Mouse (Mus musculus) macrophage (primary cell): Measurements from ENCODE around the gene Klhdc4. TPM values are rescaled to one million over a fixed set of nuclear protein-coding genes. Genes with fewer than 3 reads are reported as not detected.
A peak's percentile ranks its signal among the peaks of the same experiment; 100 is the strongest.

Experiments used
- H3K27ac ChIP-seq: fragments of 350-480 bp; formaldehyde crosslinking; 2 replicates; pipeline ENCODE4 v1.9.0; 2021
- H3K36me3 ChIP-seq: fragments of 350-480 bp; formaldehyde crosslinking; 2 replicates; pipeline ENCODE4 v1.9.0; 2021; ENCODE audit errors: inconsistent target
- H3K4me3 ChIP-seq: fragments of 350-480 bp; formaldehyde crosslinking; 2 replicates; pipeline ENCODE4 v1.9.0; 2021; ENCODE audit errors: inconsistent target
- H3K79me2 ChIP-seq: fragments of 350-480 bp; formaldehyde crosslinking; 2 replicates; pipeline ENCODE4 v1.9.0; 2021; ENCODE audit errors: inconsistent target
- WGBS: methylation state at CpG from one replicate; pipeline ENCODE4 v1.1.7; 2026; ENCODE audit warnings: inconsistent platforms; ENCODE audit not compliant: missing documents; 5-methylcytosine and 5-hydroxymethylcytosine counted together
- polyA plus RNA-seq: library from polyadenylated mRNA; stranded (reverse); fragments of 250-400 nt; gene quantifications from 3 replicates; pipeline ENCODE4 v1.2.4, GENCODE M21; 2018; ENCODE audit warnings: inconsistent platforms

Gene Klhdc4
- polyA plus RNA-seq, 1 experiment from 2014 or later, result 18.7 TPM

DNA sequence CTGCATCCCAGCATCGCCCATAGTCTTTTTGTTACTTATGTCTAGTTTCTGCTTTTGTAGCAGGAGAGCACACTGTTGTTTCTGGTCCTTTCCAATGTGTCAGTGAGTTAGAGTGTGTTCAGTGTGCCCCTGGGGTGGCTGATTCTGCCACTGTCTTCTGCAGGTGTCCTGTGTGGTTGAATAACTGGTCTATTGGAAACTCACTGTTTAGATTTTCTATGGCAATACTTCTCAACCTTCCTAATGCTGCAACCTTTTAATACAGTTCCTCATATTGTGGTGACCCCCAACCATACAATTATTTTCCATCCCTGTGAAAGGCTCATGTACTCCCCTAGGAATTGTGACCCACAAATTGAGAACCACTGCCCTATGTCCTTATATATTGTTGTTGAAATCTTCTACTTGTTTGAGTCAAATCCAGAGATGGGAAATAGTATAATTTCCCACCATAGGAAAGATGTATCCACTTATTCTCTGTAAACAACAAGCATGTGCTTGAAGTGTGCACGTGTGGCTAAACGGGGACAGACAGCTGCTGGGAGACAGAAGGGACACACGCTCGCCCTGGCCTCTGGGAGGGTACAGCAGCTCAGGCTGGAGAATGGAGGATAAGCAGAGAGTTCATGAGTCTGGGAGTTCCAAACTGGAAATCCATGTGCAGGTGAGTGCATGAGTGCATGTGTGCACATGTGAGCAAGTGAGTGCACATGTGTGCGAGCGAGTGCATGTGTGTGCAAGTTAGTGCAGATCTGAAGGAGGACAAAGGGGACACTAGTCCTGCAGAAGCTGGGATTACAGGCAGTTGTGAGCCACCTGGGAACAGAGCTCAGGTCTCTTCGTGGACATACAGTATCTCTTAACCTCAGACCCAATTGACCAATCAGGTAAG is 12.9 kb upstream of the Klhdc4 start:
- no peaks in the 10 kb centered on the region for H3K79me2 ChIP-seq
- H3K36me3 ChIP-seq, result no peaks in the 10 kb centered on the region
- no peak overlapping the region for H3K27ac ChIP-seq
- 88% methylated on average over 8 of the region's 8 CpGs for WGBS
- no peak overlapping the region for H3K4me3 ChIP-seq

DNA sequence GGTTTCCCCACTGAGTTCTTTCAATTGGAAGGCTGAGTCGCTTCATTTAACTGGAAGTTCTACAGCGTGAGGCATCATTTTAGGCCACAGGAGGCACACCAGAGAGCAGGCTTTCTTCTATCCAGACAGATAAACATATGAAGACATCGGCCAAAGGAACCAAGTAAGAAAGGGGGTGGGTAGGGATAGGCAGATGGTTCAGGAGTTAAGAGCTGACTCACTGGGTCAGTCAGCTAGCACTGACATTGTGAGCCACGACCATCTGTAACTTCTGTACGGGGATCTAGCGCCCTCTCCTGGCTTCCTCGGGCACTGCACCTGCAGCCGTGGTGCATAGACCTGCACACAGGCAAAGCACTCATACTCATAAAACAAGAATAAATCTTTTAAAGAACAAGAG is 11.9 kb upstream of the Klhdc4 start:
- WGBS, result 61% methylated on average over 8 of the region's 8 CpGs
- no peak overlapping the region for H3K27ac ChIP-seq
- H3K79me2 ChIP-seq, result no peaks in the 10 kb centered on the region
- H3K4me3 ChIP-seq, result no peak overlapping the region
- H3K36me3 ChIP-seq, result no peaks in the 10 kb centered on the region

DNA sequence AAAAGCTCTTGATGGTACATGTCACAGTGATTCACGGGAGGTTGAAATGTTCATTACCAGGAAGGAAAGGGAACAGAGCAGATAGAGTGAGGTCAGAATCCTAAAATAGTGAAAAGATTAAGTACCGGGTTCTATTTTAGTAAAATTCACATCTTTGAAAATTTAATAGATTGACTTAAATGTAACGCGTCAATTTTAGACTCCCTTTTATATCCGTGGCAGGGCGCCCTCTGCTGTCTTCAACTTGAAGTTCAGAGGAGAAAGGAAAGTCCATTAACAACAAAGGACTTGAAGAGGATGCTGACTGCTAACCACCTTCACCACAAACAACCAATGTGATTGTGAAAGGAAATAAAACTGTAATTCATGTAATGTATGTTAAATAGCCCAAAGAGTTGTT is 3.1 kb upstream of the Klhdc4 start:
- H3K79me2 ChIP-seq, result peaks cover 17% of the 10 kb centered on the region
- no peak overlapping the region for H3K4me3 ChIP-seq
- H3K36me3 ChIP-seq, result no peaks in the 10 kb centered on the region
- peak overlapping the region; percentile 81 for H3K27ac ChIP-seq
- WGBS, result 2% methylated on average over 6 of the region's 6 CpGs

DNA sequence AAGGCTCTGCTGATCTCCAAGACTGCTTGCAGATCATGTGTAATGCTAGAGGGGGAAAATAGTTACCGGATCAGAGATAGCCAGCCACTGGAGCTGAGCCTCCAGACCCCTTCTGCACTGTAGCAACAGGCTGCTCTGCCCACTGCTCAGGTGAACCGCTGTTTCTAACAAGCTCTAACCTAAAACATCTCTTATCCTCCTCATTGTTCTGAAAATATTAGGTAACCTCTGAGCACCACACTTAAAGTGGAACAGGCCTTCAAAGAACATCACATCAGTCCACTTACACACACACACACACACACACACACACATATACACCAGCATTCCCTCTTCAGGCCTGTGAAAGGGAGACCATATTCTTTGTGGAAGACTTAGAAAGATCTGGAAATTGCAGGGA is 2.7 kb upstream of the Klhdc4 start:
- no peaks in the 10 kb centered on the region for H3K36me3 ChIP-seq
- peak overlapping the region; percentile 81 for H3K27ac ChIP-seq
- H3K79me2 ChIP-seq, result peaks cover 19% of the 10 kb centered on the region
- no peak overlapping the region for H3K4me3 ChIP-seq
- WGBS, result 75% methylated on average over 2 of the region's 2 CpGs

DNA sequence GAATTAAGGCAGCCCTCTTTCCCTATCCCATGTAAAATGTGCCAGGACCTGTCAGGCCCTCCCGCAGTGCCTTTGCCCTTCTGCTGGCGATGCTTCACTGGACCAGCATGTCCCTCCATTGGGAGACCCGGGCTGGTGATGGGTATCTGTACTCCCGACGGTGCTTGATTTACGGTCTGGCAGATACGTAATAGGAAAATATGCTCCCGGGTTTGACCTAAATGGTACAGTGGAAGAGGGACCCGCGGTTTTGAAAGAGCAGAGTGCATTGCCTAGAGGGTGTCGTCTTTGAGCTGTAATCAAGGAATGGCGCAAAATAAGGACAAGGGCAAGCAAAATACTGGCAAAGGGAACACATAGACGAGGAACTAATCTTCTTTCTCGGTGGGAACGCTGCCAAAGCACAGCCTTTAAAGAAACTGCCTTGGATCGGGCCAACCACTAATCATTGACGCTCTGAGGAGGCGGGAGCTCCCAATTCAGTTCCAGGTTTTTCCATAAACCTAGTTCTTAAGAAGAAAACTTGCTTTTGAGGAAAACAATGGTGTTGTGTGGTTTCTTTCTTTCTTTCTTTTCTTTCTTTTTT is 501 bp upstream of the Klhdc4 start:
- peak overlapping the region; percentile 42 for H3K27ac ChIP-seq
- 24% methylated on average over 18 of the region's 18 CpGs for WGBS
- H3K36me3 ChIP-seq, result no peaks in the 10 kb centered on the region
- peaks cover 22% of the 10 kb centered on the region for H3K79me2 ChIP-seq
- H3K4me3 ChIP-seq, result peak overlapping the region; percentile 88

DNA sequence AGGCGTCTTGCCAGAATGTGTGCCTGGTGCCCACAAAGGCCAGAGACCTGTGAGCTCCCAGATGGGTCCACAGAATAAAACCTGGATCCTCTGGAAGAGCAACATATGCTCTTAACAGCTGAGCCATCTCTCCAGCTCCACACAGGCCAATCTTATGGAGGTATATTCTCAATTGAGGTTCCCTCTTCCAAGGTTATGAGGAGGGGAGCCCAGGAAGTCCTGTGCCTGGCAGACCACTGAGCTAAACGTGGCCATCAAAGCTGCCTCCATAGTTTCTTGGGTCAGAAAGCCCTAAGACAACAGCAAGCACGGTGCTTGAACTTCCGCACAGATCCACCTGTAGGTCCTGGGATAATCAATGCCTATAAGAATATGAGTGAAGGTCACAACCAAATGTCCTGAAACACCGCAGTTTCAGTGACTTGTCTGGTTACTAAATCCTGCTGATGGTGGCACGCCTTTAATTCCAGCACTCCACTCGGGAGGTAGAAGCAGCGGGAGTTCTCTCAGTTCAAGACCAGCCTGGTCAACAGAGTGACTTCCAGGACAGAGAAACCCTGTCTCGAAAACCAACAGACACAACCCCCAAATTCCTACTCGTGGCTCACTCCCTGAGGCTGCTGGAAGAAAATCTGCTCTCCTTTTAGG is 869 bp downstream of the Klhdc4 start:
- Histone ChIP-seq H3K79me2 (peaks cover 23% of the 10 kb centered on the region), H3K27ac (no peak overlapping the region), H3K4me3 (peak overlapping the region; percentile 88), H3K36me3 (no peaks in the 10 kb centered on the region)
- WGBS, result 34% methylated on average over 10 of the region's 10 CpGs

DNA sequence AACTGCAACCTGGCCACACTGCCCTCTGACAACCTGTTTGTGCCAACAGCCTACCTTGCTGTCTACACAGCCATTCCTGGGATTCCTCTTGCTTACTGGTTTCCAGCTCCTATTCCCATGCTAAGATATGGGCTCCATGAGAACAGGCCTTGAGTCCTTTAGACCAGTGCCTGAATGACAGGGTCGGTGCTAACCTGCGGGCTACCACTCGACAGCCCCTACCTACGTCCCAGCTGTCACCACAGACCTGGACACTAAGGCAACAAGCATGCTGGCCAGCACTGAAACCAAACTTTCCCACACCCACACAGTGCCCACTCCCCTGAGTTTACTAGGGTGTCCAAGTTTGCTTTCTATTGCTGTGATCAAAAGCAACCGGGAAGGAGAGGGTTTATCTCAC is 1.6 kb downstream of the Klhdc4 start:
- 90% methylated on average over 5 of the region's 5 CpGs for WGBS
- no peaks in the 10 kb centered on the region for H3K36me3 ChIP-seq
- H3K4me3 ChIP-seq, result no peak overlapping the region
- H3K27ac ChIP-seq, result no peak overlapping the region
- peaks cover 23% of the 10 kb centered on the region for H3K79me2 ChIP-seq

DNA sequence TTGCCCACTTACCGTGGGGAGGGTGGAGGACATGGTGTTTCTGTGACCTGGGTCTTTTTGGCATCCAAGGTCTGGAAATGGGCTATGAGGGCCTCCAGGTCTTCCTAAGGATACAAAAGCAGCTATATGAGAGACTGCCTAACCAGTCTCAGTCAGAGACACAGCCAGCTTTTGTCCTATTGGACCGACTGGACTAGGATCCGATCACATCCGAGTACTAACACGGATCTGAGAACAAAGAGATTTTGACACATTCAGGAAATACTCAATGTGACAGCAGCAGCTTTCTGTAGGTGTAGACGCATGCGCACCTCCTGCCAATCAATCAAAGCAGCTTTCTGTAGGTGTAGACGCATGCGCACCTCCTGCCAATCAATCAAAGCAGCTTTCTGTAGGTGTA is 7.6 kb downstream of the Klhdc4 start:
- peaks cover 20% of the 10 kb centered on the region; the same call in 1 of the 2 replicates for H3K36me3 ChIP-seq
- H3K4me3 ChIP-seq, result no peak overlapping the region
- no peak overlapping the region for H3K27ac ChIP-seq
- WGBS, result 94% methylated on average over 6 of the region's 9 CpGs
- H3K79me2 ChIP-seq, result peaks cover 38% of the 10 kb centered on the region

DNA sequence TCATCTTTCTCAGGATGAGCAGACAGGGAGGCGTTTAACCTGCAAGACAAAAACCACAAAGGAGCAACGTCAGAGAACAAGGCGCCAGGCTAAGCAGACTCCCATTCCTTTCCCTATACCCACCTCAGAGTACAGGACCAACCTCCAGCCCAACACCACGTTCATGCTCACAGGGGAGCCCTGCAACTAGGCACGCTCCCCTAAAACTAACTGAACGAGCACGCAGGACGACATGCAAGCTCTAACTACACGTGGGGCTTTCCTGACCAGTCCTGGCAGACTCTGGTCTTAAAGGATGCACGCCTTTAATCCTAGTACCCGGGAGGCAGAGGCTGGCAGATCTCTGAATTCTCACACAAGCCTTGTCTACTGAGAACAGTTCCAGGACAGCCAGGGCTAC is 8.0 kb downstream of the Klhdc4 start:
- H3K27ac ChIP-seq, result no peak overlapping the region
- WGBS, result 93% methylated on average over 11 of the region's 11 CpGs
- H3K79me2 ChIP-seq, result peaks cover 38% of the 10 kb centered on the region
- H3K36me3 ChIP-seq, result peaks cover 20% of the 10 kb centered on the region; the same call in 1 of the 2 replicates
- no peak overlapping the region for H3K4me3 ChIP-seq

DNA sequence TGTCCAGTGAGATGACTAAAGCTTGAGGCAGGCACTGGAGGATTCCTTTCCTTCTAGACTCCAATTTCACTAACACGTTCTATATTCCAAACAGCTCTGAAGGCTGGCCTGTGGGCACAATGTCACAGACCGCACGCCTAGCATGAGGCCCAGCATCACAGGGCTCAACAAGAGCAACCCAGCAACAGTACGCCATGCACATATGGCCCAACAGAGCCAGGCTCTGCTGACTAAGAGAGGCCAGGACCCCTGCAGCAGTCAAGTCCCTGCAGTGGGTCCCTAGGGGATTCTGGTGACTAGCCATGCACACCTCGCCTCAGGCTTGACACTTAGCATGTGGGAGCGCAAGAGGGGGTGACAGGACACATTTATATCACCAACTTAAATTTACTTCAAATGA is 8.5 kb downstream of the Klhdc4 start:
- 97% methylated on average over 6 of the region's 6 CpGs for WGBS
- Histone ChIP-seq H3K4me3 (no peak overlapping the region), H3K79me2 (peaks cover 38% of the 10 kb centered on the region), H3K36me3 (peaks cover 20% of the 10 kb centered on the region; the same call in 1 of the 2 replicates), H3K27ac (no peak overlapping the region)

DNA sequence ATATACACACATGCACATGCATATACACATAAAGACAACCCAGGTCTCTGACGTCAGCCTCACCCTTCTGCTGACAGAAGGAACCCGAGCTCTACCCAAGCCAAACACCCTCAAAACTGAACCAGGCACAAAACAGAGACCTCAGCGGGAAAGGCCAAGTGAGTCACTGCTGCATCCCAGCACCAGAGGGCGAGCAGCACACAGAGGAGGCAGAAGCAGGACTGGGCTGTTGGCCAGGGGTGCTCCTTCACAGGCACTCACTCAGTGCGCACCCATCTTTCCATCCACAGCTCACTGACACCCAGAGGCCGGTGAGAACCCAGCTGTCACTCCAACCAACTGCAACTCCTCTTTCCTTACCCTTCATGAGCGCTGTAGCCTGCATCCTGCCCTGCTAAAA is 11.1 kb downstream of the Klhdc4 start:
- 90% methylated on average over 7 of the region's 7 CpGs for WGBS
- H3K36me3 ChIP-seq, result peaks cover 40% of the 10 kb centered on the region; the same call in 1 of the 2 replicates

DNA sequence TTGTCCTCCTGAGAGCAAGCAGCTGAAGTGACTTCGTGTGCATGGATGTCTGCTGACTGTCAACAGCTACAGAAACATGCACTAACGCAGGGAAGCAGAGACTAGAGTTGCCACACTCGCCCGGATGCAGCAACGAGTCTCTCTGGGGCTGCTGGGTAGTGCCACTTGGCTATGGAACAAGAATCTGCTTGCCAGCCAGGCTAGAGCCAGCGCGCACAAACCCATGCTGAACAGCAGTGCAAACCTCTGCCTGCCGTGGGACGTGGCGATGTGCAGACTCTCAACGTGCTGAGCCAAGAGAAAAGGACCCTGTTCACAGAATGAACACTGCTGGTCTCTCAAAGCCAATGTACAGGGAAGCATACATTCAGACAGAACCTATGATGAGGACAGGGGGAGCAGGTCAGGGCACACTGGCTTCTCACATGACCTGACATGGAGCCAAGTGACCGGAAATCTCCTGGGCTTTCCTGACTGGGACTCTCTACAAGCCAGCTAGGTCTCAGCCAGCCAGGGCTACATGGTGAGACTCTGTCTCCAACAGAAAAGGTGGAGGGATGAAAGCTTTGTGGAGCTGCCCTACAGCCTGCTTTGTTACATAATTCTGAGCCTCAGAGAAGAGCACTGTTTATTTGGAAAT is 17.3 kb downstream of the Klhdc4 start:
- H3K36me3 ChIP-seq, result peaks cover 33% of the 10 kb centered on the region; the same call in 1 of the 2 replicates
- peaks cover 10% of the 10 kb centered on the region; the same call in 1 of the 2 replicates for H3K79me2 ChIP-seq
- no peak overlapping the region for H3K4me3 ChIP-seq
- H3K27ac ChIP-seq, result no peak overlapping the region
- 94% methylated on average over 12 of the region's 12 CpGs for WGBS

More for the DNA sequence above, 11.1 kb downstream of the Klhdc4 start:
- Histone ChIP-seq H3K79me2 (peaks cover 34% of the 10 kb centered on the region), H3K4me3 (no peak overlapping the region), H3K27ac (no peak overlapping the region)

DNA sequence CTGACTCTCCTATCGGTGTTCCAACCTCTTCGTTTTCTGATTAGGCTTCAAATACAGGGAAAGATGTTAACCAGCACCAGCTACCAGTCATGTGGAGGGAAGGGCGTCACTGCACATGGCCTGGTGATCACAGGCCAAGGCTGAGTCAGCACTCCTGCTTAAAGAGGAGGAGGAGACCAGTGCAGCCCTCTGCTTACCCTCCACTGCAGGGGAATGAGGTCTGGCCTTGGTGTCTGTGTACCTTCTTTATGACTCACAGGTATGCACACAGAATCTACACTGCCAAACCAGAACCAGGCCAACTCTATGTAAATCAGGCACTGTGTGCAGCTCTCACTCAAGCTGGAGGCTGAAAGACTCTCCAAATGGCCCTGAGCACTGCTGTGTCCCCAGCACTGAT is 17.9 kb downstream of the Klhdc4 start:
- H3K27ac ChIP-seq, result no peak overlapping the region
- H3K79me2 ChIP-seq, result peaks cover 10% of the 10 kb centered on the region; the same call in 1 of the 2 replicates
- 94% methylated on average over 3 of the region's 3 CpGs for WGBS
- peaks cover 33% of the 10 kb centered on the region; the same call in 1 of the 2 replicates for H3K36me3 ChIP-seq
- no peak overlapping the region for H3K4me3 ChIP-seq

DNA sequence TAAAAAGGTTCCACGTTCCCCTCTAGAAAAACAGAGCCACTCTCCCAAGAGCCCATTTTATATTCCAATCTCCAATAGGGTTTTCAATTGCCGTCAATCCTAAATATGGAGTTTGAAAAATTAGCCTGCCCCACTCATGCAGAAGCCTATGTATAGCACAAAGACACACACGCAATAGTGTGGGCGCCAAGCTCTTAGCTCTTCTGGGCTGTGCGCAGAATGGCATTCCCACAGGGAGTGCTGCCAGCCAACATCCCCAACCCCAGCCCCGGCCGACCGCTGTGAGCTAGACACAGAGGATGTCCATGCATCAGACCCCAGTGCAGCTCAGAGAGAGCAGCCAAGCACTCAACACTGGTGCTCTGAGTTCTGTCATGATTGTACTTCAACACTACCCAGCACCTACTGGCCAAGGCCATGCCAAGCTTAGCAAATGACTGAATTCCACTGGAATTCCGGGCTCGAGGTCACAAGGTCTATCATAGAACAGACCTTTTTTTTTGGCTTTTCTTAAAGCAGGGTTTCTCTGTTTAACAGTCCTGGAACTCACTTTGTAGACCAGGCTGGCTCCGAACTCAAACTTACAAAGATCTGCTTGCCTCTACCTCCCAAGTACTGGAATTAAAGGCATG is 19.7 kb downstream of the Klhdc4 start:
- H3K4me3 ChIP-seq, result no peak overlapping the region
- peaks cover 10% of the 10 kb centered on the region; the same call in 1 of the 2 replicates for H3K79me2 ChIP-seq
- peaks cover 35% of the 10 kb centered on the region; the same call in 1 of the 2 replicates for H3K36me3 ChIP-seq
- H3K27ac ChIP-seq, result no peak overlapping the region
- 94% methylated on average over 10 of the region's 11 CpGs for WGBS
